Mouse (Mus musculus): ENCODE data around the gene Prr7.

GRCm38 (mm10) chr13:55419142-55419541, 44.9 kb upstream of the Prr7 start:
- TF ChIP-seq CTCF (IDR thresholded peaks at IDR 0.05; ENCODE audit: control insufficient read depth, insufficient read depth, insufficient read length): no peak
- TF ChIP-seq MAX (IDR thresholded peaks at IDR 0.05): no peak
- no peak for TF ChIP-seq MYOG (IDR thresholded peaks at IDR 0.05; ENCODE audit: control insufficient read depth, extremely low read depth, insufficient read length)
- no peak for TF ChIP-seq CEBPB (IDR thresholded peaks at IDR 0.05; ENCODE audit: low read depth)
- TF ChIP-seq MYOD1 (IDR thresholded peaks at IDR 0.05; ENCODE audit: control insufficient read depth, insufficient read length, low read depth): no peak
- TF ChIP-seq FOSL1 (IDR thresholded peaks at IDR 0.05; ENCODE audit: insufficient read depth, low read length, poor library complexity, severe bottlenecking): no peak
